Mouse (Mus musculus) embryo, embryonic 11 days (tissue): ENCODE measurements around the gene Fbxw28.
"Not testable (repeated sequence)": the region's sequence is repeated elsewhere in the genome, so short reads cannot be mapped to it uniquely, and the experiment has no call there.

Experiments
- DNase-seq: peaks from one replicate; pipeline ENCODE4 v3.0.0-alpha.2; 2015

Fbxw28 gene

DNA sequence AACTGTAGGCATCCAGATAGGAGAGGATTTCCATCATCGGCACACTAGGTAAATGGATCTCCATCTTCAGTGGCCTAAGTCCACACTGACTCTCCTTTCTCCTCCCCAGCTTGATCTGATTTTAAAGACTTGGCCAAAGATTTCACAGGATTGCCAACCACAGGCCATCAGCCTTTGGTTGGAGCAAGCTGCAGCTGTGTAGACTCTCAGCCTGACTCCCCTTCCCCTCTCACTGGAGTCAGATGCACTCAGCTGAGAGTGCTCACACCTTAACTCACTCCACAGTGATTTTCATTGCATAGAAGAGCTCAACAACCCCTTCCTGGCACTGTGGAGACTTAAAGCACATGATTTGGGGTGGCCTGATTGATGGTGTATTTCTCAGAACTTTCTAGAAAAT lies at the start of gene Fbxw28:
Fbxw28 (minus strand) TSS at position 101 of the 400 bp plus-strand sequence.
- not testable (repeated sequence) for DNase-seq

DNA sequence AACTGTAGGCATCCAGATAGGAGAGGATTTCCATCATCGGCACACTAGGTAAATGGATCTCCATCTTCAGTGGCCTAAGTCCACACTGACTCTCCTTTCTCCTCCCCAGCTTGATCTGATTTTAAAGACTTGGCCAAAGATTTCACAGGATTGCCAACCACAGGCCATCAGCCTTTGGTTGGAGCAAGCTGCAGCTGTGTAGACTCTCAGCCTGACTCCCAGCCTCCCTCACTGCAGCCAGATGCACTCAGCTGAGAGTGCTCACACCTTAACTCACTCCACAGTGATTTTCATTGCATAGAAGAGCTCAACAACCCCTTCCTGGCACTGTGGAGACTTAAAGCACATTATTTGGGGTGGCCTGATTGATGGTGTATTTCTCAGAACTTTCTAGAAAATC lies 51.9 kb downstream of the Fbxw28 start, which contains the start of gene Fbxw14:
Fbxw14 (minus strand) TSS at position 101 of the 400 bp plus-strand sequence.
- not testable (repeated sequence) for DNase-seq
